Mouse (Mus musculus) C2C12 (cell line): ENCODE measurements around the gene Dennd2d.

Source experiments
- CTCF ChIP-seq: IDR thresholded peaks from one replicate; pipeline ENCODE4 v1.5.1; 2011; ENCODE audit not compliant: control insufficient read depth, insufficient read depth, insufficient read length
- MYOG ChIP-seq: IDR thresholded peaks from one replicate; pipeline ENCODE4 v1.6.1; 2011; ENCODE audit not compliant: control insufficient read depth, insufficient read length; ENCODE audit errors: extremely low read depth

DNA sequence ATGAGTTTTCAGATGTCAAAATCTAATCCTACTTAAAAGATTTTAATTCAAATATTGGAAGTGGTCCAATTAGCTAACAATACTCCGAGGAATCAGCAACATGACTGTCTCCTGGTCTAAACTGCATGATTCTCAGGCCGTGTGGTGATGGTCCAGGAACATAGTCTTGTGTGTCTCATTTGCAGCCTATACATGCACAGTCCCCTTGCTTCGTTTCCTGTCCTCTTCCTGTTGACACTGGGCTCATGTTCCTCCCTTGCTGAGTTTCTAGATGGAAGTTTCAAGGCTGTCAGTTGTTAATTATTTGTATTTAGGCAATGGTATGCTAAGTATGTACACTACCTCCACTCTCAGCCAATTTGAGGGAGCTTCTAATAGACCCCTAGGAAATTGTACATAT is 14.8 kb downstream of the Dennd2d start:
- TF ChIP-seq CTCF = no peak
- no peak for TF ChIP-seq MYOG
